Mouse (Mus musculus): ENCODE measurements at regions not wholly inside any gene's neighbourhood (a gene's known extent, or its start where the extent isn't known, plus 50 kb on each side); places are given as distances from the start of the nearest gene placed in this dataset.

GRCm38 (mm10) chr9:41303494-41303828 lies 142.0 kb upstream of the Ubash3b start:
- TF ChIP-seq TAL1 (IDR thresholded peaks at IDR 0.05; ENCODE audit: low read length) (no peak), GATA1 (IDR thresholded peaks at IDR 0.05; ENCODE audit: low read length) (no peak)
